Mouse (Mus musculus) thymus, adult 18-20 months (tissue): ENCODE results near the gene D130052B06Rik.

Experiments used
- DNase-seq, 2 experiments: peaks; one replicate each; pipeline ENCODE4 v3.0.0; 2022; ENCODE audit warnings: mixed read lengths in 2 of 2

Gene D130052B06Rik

GRCm38 (mm10) chr11:33598986-33599385 is at the start of gene D130052B06Rik:
TSS of gene D130052B06Rik (plus strand) at chr11:33599302.
- no peak for DNase-seq

- no peak for DNase-seq
Measured at GRCm38 (mm10) chr11:33550861-33551560, 48.1 kb upstream of the D130052B06Rik start.

GRCm38 (mm10) chr11:33554123-33554522 is 45.0 kb upstream of the D130052B06Rik start:
- no peak for DNase-seq

- DNase-seq = no peak
Measured at GRCm38 (mm10) chr11:33563921-33564320, 35.2 kb upstream of the D130052B06Rik start.

DNA sequence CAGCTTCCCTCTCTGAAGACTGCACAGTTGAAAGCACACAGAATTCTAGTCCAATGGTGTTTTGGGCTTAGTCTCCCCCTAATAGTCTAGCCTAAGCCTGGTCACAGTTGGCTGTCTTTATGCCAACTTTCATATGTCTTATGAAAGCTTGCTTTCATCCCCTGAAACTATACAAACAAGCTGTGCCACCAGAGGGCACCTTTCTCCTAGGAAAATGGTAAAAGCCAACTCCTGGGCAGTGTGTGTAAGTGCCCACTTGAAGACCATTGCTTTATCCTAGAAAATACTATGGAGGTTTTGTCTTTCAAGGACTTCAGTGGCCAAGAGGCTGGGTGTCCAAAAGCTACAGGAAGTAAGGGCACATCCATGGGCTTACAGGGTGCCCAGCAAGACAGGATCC is 28.7 kb upstream of the D130052B06Rik start:
- DNase-seq = no peak

DNA sequence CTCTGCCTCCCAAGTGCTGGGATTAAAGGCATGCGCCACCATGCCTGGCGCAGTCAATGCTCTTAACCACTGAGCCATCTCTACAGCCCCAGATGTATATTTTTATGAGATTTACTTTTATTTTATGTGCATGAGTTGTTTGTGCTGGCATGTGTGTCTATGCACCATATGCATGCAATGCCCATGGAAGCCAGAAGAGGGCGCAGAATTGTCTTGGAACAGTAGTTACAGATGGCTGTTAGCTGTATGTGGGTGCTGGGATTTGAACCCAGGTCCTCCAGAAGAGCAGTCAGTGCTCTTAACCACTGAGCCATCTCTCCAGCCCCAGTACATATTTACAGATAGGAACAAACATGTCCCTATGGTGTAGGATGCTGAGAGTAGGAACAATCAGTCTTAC is 24.2 kb upstream of the D130052B06Rik start:
- DNase-seq = no peak

- DNase-seq = no peak
Measured at GRCm38 (mm10) chr11:33578859-33579258, 20.2 kb upstream of the D130052B06Rik start, which contains the start of gene Gabrp. TSS of gene Gabrp (minus strand) at chr11:33578959.

DNA sequence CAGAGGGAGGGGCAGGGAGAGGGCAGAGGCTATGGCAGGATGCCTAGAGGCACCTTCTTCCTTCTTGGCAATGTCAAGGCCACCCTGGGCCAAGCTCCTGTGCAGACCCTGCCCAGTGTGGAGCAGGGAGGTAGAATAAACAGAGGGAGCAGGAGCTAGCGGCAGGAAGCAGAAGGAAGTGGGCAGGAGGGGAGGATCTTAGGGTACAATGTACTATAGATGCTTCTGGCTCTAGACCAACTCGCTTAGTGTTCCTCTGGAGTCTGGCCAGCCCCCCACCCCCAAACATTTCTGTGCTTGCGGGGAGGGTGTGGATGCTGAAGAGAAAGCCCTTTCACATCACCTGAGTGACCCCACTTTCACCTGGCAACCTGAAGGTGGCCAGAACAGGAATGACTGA is 19.5 kb upstream of the D130052B06Rik start:
- DNase-seq = no peak

DNA sequence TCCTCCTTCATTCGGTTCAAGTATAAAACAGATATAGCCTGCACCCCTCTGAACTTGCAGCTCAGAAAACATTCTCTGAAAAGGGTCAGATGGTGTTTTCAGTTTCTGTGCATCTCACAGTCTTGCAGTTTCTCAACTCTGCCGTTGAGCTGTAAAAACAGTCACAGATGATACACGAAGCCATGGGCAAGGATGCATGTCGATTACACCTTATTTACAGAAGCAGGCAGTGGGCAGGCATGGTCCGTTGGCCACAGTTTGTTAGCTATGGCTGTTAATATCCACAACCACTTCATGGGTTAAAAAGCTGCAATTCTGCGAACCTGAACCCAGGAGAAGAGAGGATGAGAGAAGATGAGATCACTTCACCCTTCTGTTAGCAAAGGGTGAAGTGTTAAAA is 12.5 kb upstream of the D130052B06Rik start:
- DNase-seq = no peak

GRCm38 (mm10) chr11:33590771-33591170 is 8.3 kb upstream of the D130052B06Rik start:
- DNase-seq = no peak

DNA sequence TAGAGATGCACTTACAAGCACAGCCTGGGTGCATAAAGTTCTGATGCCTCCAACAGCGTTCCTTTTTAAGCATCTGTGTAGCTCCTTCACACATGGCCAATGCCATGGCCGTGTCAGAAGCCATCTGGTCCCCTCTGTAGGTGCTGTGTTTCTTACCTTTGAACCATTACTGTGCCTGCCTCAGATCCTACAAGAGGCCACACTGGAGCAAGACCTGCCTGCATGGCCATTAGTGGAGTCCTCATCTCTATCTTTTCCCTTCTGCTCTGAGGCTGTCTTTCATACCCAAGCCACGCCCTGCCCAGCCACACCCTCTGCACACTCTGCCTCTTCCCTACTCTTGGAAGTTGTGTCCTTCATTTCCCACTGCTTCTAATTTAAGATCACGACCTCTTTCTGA is 6.3 kb upstream of the D130052B06Rik start:
- no peak for DNase-seq

GRCm38 (mm10) chr11:33596655-33597054 is 2.4 kb upstream of the D130052B06Rik start:
- DNase-seq = no peak

DNA sequence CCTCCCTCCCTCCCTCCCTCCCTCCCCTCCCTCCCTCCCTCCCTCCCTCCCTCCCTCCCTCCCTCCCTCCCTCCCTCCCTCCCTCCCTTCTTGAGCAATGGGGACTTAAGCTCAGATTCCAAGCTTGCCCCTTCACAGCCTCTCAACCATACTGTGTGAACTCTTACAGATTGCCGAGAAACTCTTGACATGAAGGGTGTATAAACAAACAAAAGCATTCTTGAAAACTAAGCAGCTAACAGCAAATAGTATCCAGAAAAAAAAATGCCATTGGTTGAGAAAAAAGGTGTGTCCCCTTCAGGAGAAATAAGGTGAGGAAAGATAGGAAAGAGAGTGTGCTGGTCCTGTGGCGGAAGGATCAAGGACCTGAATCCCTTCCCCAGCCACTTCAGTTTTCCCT is 4.1 kb downstream of the D130052B06Rik start:
- no peak for DNase-seq

- DNase-seq = no peak
Measured at GRCm38 (mm10) chr11:33607784-33608183, 8.7 kb downstream of the D130052B06Rik start.

DNA sequence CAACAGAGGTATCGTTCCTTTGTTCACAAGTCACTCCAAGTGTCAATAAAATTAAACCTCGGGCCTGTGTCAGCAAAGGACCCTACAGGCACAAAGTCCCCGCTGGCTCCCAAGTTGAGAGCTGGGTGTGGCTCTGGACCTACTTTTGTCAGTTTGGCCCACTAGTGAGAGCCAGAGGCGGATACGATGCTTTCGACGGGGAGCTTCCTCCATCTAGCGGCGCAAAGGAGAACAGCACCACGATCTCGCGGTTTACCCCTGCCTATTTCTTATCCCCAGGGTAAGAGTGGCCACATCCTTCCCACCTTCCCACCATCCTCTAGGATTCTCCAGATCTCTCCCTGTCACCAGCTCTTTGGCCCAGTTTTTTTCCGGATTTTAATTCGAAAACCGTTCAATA is 15.1 kb downstream of the D130052B06Rik start:
- DNase-seq = peak in 1 of 2 experiments; percentile 8

DNA sequence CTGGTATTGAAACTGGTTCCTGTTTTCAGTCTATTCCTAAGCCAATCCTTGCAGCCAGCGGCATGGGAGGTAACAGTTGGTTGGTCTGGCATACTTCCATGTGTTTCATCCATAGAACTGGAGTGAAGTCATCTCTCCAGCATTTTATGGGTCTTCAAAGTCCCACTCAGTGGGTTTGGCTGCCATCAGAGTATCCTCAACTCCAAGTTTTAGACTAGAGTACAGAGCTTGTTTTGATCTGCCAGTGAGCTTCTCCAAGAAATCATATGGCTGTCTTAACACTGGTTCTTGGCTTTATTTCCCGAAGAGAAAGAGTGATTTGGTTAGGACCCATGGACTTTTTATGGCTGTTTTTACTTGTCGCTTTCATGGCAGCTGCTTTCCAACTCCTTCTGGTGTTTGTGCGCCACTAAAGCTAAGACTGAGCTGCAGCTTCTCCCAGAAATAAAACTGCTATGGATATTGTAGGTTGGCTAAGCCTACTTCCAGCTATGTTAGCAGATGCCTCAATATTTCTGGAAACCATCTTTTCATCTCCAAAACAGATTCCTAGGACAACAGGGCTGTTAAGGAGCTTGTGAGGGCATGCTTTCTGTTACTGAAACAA is 28.1 kb downstream of the D130052B06Rik start:
- DNase-seq = no peak

DNA sequence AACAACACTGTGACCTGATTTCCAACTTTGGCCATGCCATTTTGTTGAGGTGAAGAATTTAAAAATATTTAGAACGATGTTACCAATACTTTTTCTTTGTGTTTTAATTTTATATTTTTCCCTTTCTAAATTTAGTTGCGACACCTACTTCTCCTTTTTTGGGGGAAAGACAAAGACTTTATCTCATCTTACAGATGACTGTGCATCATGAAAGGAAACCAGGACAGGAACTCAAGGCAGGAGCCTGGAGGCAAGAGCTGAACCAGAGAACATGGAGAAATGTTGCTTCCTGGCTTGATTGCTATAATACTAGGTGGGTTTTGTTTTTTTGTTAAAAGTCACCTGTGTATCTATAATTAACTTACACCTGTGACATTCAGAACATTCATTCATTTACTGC is 38.0 kb downstream of the D130052B06Rik start:
- no peak for DNase-seq

DNA sequence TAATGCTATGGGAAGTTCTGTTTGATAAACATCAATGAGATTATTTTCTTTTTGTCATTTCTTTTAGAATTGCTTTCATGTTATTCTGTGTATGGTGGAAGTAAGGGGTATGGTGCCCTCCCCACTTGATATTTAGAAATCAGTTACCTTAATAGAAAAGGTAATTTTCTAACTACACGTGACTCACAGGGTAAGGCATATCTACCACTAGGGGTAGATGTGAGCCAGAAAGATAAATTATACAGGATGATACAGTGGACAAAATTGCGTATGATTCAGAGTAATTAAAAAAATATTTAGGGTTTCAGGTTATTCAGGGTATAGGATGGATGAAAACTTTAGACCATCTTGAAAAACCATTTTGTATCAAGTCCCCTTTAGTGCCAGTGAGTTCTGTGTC is 50.3 kb downstream of the D130052B06Rik start:
- DNase-seq = no peak

DNA sequence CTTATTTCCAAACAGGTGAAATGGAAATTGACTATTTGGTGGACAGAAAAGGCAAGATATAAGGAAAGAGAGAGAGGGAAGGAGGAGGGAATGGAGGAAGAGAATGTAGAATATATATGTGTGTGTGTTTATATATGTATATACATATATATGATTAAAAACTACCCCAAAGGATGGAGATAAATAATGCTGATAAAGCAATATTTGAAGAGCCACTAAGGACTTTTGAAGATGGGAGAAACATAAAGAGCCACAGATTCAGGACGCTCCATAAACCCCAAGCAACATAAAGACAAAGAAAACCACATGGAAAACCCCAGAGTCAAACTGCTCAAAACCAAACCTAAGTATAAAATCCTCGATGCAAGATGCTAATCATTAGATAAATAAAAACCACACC is 55.4 kb downstream of the D130052B06Rik start:
- DNase-seq = no peak

GRCm38 (mm10) chr11:33655221-33655620 is 56.1 kb downstream of the D130052B06Rik start:
- DNase-seq = no peak

DNA sequence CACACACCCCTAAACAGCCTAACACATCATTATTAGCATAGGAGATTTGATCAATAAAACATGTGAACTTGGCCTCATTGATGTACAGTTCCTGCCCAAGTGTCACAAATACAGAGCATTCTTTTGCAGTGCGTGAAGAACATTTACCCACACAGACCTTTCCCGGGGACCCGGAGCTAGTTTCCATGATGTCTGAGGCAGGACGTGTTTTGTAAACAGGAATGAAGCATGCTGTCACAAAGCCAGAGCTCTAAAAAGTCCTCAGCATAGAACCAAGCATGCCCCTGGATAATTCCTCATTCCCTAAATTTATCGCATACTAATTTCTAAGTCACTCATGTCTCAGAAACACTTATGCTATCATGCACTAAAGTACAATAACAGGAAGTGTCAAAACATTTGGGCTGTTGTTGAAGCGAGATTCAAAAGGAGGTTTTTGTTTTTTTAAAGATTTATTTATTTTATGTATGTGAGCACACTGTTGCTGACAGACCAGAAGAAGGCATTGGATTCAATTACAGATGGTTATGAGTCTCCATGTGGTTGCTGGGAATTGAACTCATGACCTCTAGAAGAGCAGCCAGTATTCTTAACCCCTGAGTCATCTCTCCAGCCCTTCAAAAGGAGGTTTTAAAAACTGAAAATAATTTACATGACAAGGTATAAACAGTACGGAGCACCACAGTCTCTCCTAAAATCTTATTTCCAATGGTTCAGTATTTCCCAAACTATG is 56.9 kb downstream of the D130052B06Rik start:
- no peak for DNase-seq

- DNase-seq = no peak
Measured at GRCm38 (mm10) chr11:33660016-33660913, 61.2 kb downstream of the D130052B06Rik start.

DNA sequence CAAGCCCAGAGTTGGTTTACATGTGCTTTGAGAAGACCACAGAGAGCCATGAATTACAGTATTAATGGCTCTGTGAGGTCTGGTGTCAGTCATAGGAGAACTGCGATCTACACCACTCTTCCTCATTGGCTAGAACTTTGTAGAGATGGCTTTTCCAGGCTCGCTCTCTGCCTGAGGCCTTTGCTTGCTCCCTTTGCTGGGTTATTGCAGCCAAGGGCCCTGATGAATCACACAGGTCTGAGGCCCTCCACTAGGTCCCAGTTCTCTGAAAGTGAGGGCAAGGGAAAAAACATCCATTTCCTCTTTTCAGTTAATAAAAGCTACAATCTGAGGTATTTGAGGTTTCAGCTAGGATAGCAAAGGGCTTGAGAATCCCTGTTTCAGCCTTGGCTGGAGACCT is 64.5 kb downstream of the D130052B06Rik start:
- DNase-seq = no peak
